Mouse (Mus musculus) thymus, postnatal 25 days (tissue): ENCODE measurements around the gene Zfp668.

ENCODE experiments used
- DNase-seq: peaks from one replicate; pipeline ENCODE4 v3.0.0; 2022

Zfp668 gene

GRCm38 (mm10) chr7:127894480-127894879, 17.9 kb upstream of the Zfp668 start:
- no peak for DNase-seq

GRCm38 (mm10) chr7:127890798-127891197, 14.2 kb upstream of the Zfp668 start, which contains the start of gene Prss53:
Prss53 (minus strand) TSS chr7:127890970.
- no peak for DNase-seq

- DNase-seq: no peak
These were observed 12.2 kb upstream of the Zfp668 start for GRCm38 (mm10) chr7:127888821-127889220.

- no peak for DNase-seq
These were observed 11.2 kb upstream of the Zfp668 start for GRCm38 (mm10) chr7:127887781-127888180.

- no peak for DNase-seq
These were observed 10.6 kb upstream of the Zfp668 start for GRCm38 (mm10) chr7:127887191-127887590.

GRCm38 (mm10) chr7:127886551-127886950, 9.9 kb upstream of the Zfp668 start:
- DNase-seq: no peak

GRCm38 (mm10) chr7:127885951-127886350, 9.3 kb upstream of the Zfp668 start:
- DNase-seq: no peak

GRCm38 (mm10) chr7:127880431-127880830, 3.8 kb upstream of the Zfp668 start:
- DNase-seq: no peak

- DNase-seq: no peak
These were observed 2.7 kb upstream of the Zfp668 start for GRCm38 (mm10) chr7:127879301-127879700.

GRCm38 (mm10) chr7:127876041-127876466, 574 bp downstream of the Zfp668 start, which contains the start of gene Zfp646:
Zfp646 (plus strand) TSS chr7:127876221.
- peak; percentile 76 for DNase-seq

- peak; percentile 90 for DNase-seq
These were observed 1.0 kb downstream of the Zfp668 start for GRCm38 (mm10) chr7:127875627-127876001.

- no peak for DNase-seq
These were observed 1.6 kb downstream of the Zfp668 start for GRCm38 (mm10) chr7:127874812-127875626.

GRCm38 (mm10) chr7:127870136-127870821, 6.3 kb downstream of the Zfp668 start:
- DNase-seq: peak; percentile 28

GRCm38 (mm10) chr7:127869149-127869810, 7.3 kb downstream of the Zfp668 start:
- DNase-seq: no peak

- DNase-seq: no peak
These were observed 9.0 kb downstream of the Zfp668 start for GRCm38 (mm10) chr7:127867641-127868040.

- no peak for DNase-seq
These were observed 10.2 kb downstream of the Zfp668 start for GRCm38 (mm10) chr7:127866434-127866833.

- DNase-seq: no peak
These were observed 18.4 kb downstream of the Zfp668 start for GRCm38 (mm10) chr7:127858258-127858657.

- no peak for DNase-seq
These were observed 25.7 kb downstream of the Zfp668 start for GRCm38 (mm10) chr7:127850906-127851305.

- no peak for DNase-seq
These were observed 26.4 kb downstream of the Zfp668 start for GRCm38 (mm10) chr7:127849973-127850875.

GRCm38 (mm10) chr7:127842001-127842718, 34.5 kb downstream of the Zfp668 start:
- peak; percentile 78 for DNase-seq

- peak; percentile 93 for DNase-seq
These were observed 35.2 kb downstream of the Zfp668 start for GRCm38 (mm10) chr7:127841340-127842000.
